Mouse (Mus musculus) A20 (cell line): ENCODE measurements around the gene Mettl7b.

Experiments
- DNase-seq: peaks from one replicate; pipeline ENCODE4 v3.0.0-alpha.2; 2011; ENCODE audit warnings: low read depth, low spot score

Mettl7b gene

DNA sequence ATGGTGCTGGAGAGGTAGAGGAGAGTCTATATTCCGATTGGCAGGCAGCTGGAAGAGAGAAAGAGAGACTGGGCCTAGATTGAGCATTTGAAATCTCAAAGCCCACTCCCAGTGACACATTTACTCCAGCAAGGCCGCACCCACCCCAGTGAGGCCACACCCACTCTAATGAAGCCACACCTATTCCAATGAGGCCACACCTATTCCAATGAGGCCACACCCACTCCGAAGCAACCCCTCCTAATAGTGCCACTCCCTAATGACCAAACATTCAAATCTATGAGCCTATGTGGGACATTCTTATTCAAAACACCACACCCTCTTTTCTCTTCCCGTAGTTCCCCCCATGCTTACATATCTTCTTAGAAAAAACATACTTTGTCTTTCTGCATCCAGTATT is 13.3 kb downstream of the Mettl7b start:
- DNase-seq = no peak

GRCm38 (mm10) chr10:128945675-128946074 is 15.1 kb downstream of the Mettl7b start:
- DNase-seq = peak; percentile 46

DNA sequence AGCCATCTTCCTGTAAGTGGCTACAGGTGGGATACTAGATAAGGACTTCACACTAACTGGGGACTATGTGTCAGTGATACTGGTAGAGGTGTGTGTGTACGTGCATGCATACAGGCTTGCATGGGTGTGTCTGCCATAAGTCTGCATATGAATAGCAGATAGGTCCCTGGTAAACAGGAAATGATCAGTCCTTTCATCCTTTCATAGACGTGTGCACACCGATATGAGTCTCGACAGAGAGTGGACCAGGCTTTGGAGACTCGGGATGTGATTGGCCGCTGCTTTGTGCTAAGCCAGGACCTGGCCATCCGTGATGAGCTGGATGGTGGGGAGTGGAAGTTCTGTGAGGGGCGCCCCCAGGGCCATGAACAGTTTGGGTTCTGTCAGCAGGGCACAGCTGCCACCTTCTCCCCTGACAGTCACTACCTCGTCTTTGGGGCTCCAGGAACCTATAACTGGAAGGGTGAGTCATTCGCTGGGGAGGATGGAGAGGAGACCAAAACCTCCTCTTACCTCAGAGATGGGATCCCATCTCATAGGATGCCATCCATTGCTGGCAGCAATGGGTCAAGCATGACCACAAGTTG is 20.2 kb downstream of the Mettl7b start:
- DNase-seq = no peak

GRCm38 (mm10) chr10:128938974-128939373 is 21.8 kb downstream of the Mettl7b start:
- no peak for DNase-seq

DNA sequence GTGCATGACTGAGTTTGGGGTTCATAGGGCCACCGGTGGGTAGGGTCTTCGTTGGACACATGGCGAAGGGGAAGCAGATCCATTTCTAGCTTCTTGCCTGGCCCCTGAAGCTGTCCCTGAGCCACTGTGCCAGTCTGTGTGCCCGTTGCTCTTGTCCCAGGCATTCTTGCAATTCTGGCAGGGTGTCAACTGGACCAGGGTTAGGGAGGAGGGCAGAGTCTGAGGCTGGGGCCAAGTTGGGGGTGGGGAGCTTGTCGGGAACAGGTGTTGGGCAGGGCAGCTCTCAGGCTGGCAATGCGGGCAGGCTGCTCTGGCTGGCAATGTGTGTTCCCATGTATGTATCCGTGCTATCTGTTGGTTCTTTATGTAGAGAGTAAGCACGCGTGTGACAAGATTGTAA is 22.3 kb downstream of the Mettl7b start:
- no peak for DNase-seq

GRCm38 (mm10) chr10:128937756-128938390 is 22.9 kb downstream of the Mettl7b start:
- DNase-seq = peak; percentile 17

GRCm38 (mm10) chr10:128935826-128936440 is 24.9 kb downstream of the Mettl7b start:
- no peak for DNase-seq

GRCm38 (mm10) chr10:128934997-128935787 is 25.6 kb downstream of the Mettl7b start:
- no peak for DNase-seq

GRCm38 (mm10) chr10:128933976-128934721 is 26.6 kb downstream of the Mettl7b start:
- DNase-seq = no peak

GRCm38 (mm10) chr10:128933574-128933973 is 27.2 kb downstream of the Mettl7b start, which contains the start of gene Itga7:
Gene Itga7, plus strand, starts transcription at chr10:128933818.
- no peak for DNase-seq

DNA sequence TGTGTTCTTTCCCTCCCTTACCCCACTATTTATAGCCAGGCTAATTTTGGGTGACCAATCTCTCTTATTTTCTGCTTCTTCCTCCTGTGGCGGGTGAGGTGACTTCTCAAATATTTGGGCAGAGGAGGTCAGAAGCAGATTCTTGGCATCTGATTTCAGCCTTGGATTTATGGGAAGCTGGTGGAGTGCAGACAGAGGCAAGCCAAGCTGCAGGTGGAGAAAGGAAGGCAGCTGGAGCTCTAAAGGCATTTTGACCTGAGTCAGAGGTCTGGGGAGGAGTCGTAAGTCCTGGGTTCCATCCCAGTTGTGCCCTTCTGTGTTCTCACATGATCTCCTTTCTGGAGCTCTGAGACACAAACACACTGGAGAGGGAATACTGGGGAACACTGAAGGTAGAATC is 29.3 kb downstream of the Mettl7b start:
- DNase-seq = no peak

DNA sequence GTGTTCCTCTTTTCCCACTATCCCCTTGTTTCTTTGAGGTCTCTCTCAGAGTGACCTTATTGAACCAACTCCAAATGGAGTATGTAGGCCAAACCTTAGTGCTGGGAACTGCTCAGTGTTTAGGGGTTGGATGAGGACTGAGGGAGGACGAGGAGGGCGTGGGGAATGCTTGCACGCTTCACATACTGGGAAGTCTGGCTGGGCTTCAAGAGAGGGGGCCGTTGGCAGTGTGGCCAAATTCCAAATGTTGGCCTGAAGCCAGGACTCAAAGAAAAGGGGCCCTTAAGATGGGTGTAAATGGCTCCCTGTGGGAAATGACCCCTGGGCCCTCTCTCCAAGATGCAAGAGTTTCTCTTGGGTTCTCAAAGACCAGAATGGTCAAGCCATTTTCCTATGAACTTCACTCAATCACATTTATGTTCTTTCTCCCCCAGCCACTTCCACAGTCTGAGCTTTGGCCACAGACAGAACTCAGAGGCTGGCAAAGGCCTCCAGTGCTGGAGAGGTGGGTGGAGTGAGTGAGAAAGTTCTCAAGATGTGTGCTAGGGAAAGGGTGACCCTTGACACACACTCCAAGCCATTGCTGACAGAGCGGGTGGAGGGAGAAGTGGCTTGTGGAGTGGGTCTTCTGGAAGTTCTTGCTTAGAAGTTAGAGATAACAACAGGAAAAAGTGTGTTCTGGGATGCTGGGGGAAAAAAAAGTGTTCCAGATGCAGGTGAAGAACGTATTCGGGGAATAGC is 31.0 kb downstream of the Mettl7b start:
- no peak for DNase-seq

DNA sequence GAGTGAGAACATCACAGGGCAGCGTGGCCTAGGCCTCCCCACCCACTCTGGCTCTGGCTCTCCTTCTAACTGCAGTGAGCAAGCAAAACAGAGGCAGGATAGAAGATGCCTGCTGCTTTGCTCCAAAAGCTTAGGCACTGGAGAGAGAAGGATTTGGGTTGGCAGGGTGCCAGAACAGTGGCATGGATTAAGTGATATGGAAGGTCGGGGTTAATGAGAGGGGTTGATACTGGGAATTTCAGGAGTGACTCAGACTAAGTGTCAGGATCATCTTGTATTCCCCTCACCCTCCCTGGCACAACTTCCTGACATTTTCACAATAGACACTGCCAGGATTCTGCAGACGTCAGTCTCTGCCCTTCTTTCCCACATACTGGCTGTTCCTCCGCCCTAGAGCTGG is 32.4 kb downstream of the Mettl7b start:
- no peak for DNase-seq

- DNase-seq = no peak
Measured at GRCm38 (mm10) chr10:128923935-128924334, 36.9 kb downstream of the Mettl7b start, which contains the start of gene Bloc1s1. Gene Bloc1s1, minus strand, starts transcription at chr10:128924035.

GRCm38 (mm10) chr10:128923013-128923691 is 37.6 kb downstream of the Mettl7b start:
- DNase-seq = peak; percentile 96

- no peak for DNase-seq
Measured at GRCm38 (mm10) chr10:128922822-128923012, 38.1 kb downstream of the Mettl7b start, which contains the start of gene Rdh5. Gene Rdh5, minus strand, starts transcription at chr10:128922888.

GRCm38 (mm10) chr10:128921883-128922821 is 38.6 kb downstream of the Mettl7b start:
- DNase-seq = no peak

DNA sequence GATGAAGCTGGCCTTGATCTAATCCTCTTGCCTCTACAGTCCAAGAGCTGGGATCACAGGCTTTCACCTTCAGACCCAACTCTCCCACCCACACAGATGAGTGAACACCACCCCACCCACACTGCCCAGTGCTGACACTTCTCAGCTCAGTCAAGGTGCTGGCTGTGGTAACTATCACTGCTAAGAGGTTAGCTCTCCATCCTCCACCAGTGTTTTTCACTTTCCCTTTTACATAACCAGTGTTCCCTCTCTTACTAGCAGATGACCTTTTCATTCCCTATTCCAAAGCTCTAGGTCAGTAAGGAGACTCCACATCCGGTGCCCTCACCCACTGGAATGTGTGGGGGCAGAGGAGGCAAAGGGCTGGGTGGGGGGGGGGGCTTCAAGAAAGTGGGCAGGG is 39.5 kb downstream of the Mettl7b start:
- no peak for DNase-seq

- no peak for DNase-seq
Measured at GRCm38 (mm10) chr10:128920736-128921161, 40.0 kb downstream of the Mettl7b start.
